In the genomic region with DNA sequence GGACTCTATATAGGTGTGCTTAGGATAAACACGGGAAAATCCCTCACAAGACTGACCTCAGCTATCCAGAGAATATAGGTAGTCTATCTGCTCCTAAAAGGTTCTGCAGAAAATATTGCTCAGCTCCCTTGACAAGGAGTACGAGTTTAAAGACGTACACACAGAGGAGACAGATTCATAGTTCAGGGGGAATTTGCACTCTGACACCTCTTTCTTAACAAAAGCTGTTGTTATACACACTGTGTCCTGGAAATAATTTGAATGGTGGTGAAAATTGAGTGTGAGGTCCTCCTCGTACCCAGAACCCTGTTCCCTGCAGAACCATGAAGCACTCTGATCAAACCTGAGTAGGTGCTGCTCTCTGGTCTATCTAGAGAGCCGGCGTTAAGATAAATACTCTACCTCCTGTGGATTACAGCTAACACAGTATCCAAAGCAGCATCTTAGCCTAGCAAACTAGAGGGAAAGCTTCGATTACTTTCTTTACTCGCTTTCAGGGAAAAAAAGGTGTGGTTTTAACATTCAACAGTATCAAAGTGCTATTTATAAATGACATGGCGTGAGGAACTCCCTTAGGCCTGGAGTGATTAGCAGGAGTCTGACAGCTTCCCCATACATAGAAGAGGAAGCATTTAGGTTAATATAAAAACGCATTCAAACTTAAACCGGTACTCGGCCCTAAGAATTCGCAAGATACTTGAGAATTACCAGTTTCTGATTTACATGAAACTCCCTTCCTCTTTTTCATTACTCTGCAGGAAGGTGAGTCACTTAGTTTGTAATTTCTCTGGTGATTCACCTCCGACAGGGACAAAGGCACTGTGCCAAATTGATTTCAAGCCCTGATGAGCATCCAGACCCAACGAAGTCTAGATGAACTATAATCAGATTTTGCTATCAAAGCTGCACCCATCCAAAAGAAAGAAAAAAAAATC, we compare ENCODE assay signal across 13 mouse cellular contexts. TPM values are rescaled to one million over a fixed set of nuclear protein-coding genes. Genes with fewer than 3 reads are reported as not detected.
DNase-seq lines count a peak whose midpoint lies in the region; ATAC-seq and TF ChIP-seq lines count a peak whose summit lies in the region.
"Had no signal": no experiment of that assay in that cellular context is flagged by ENCODE, and none has a peak within 500 bp of the region (broad histone marks: within the 10 kb centered on the region; RNA-seq: fewer than 3 reads in every experiment).

No protein-coding gene starts in this region.

- no peak overlapping the region for H3K4me3 ChIP-seq in MEL (ENCODE audit: control insufficient read depth in 1 of 2, insufficient read depth in 1 of 2, low read depth in 2 of 2, low read length in 2 of 2)
- H3K4me3 ChIP-seq in forebrain, embryonic 11.5 days (ENCODE audit: low read depth, low read length) = no peak overlapping the region
- no peak overlapping the region for H3K4me3 ChIP-seq in midbrain, embryonic 15.5 days
- H3K4me3 ChIP-seq: embryonic facial prominence, embryonic 10.5 days had no signal

- TF ChIP-seq POLR2A in MEL (IDR thresholded peaks at IDR 0.05; ENCODE audit: control insufficient read depth in 1 of 2, insufficient read depth in 1 of 2, low read depth in 1 of 2, low read length in 2 of 2, poor library complexity in 1 of 2) = no peak

- no peaks in the 10 kb centered on the region for H3K9me3 ChIP-seq in MEL (replicated peaks; ENCODE audit: insufficient read depth, low read length)
- H3K9me3 ChIP-seq in forebrain, embryonic 11.5 days (ENCODE audit: control insufficient read depth, low read length) = no peaks in the 10 kb centered on the region
- H3K9me3 ChIP-seq in midbrain, embryonic 15.5 days = no peaks in the 10 kb centered on the region
- H3K9me3 ChIP-seq: embryonic facial prominence, embryonic 10.5 days had no signal

- H3K9ac ChIP-seq in MEL (ENCODE audit: control insufficient read depth, low read depth, low read length, poor library complexity, severe bottlenecking) = no peak overlapping the region; the same call in 1 of the 2 replicates
- H3K9ac ChIP-seq in forebrain, embryonic 11.5 days (ENCODE audit: low read length) = no peak overlapping the region
- H3K9ac ChIP-seq in midbrain, embryonic 15.5 days = no peak overlapping the region
- H3K9ac ChIP-seq: liver, postnatal 0 days had no signal

- no peak for ATAC-seq in forebrain, embryonic 11.5 days (replicated peaks; ENCODE audit: low FRiP score)
- no peak for ATAC-seq in midbrain, embryonic 15.5 days (replicated peaks)
- ATAC-seq: liver, postnatal 0 days had no signal

- peaks cover 2 to 10% of the 10 kb centered on the region in 2 experiments; a peak in 3 of 4 replicates for H3K4me1 ChIP-seq in MEL (ENCODE audit: control insufficient read depth in 1 of 2, insufficient read depth in 2 of 2, low read length in 2 of 2)
- H3K4me1 ChIP-seq in forebrain, embryonic 11.5 days (replicated peaks; ENCODE audit: control insufficient read depth, insufficient read depth, low read length) = no peaks in the 10 kb centered on the region
- H3K4me1 ChIP-seq in midbrain, embryonic 15.5 days = peaks cover 4% of the 10 kb centered on the region; the same call in 1 of the 2 replicates

- no peak overlapping the region for H3K4me2 ChIP-seq in forebrain, embryonic 11.5 days (ENCODE audit: low read depth, low read length, severe bottlenecking)
- no peak overlapping the region for H3K4me2 ChIP-seq in midbrain, embryonic 15.5 days

- peak; percentile 32 for DNase-seq in lung, postnatal 25 days (ENCODE audit: low spot score)
- DNase-seq in lung, postnatal 14 days = no peak
- peak; percentile 78 for DNase-seq in MEL (ENCODE audit: low read depth, low spot score)
- peak; percentile 42 for DNase-seq in cerebellum, adult 8-10 months
- peak; percentile 61 for DNase-seq in naive thymus-derived CD4-positive, alpha-beta T cell, adult 2 months (ENCODE audit: low read depth)
- no peak for DNase-seq in forebrain, embryonic 11.5 days (ENCODE audit: low spot score)
- DNase-seq: liver, postnatal 0 days had no signal

- peak; percentile 49 to 74; a peak in 3 of 4 replicates for TF ChIP-seq EP300 in MEL (IDR thresholded peaks at IDR 0.05; ENCODE audit: low read depth in 1 of 2, low read length in 2 of 2)

- H3K36me3 ChIP-seq in MEL (ENCODE audit: control insufficient read depth in 1 of 2, insufficient read depth in 2 of 2, low read length in 2 of 2) = peaks cover 0 to 17% of the 10 kb centered on the region in 2 experiments; a peak in 2 of 4 replicates
- no peaks in the 10 kb centered on the region for H3K36me3 ChIP-seq in forebrain, embryonic 11.5 days (ENCODE audit: control insufficient read depth, insufficient read depth, low read length)
- no peaks in the 10 kb centered on the region for H3K36me3 ChIP-seq in midbrain, embryonic 15.5 days (replicated peaks)
- H3K36me3 ChIP-seq: embryonic facial prominence, embryonic 10.5 days had no signal

- no peaks in the 10 kb centered on the region for H3K79me2 ChIP-seq in MEL (ENCODE audit: control insufficient read depth, insufficient read depth, low read length, poor library complexity)

- no peak for TF ChIP-seq CTCF in MEL (IDR thresholded peaks at IDR 0.05 in 2 of 3, conservative IDR thresholded peaks at IDR 0.05 in 1 of 3; ENCODE audit: control insufficient read depth in 1 of 3, insufficient read depth in 1 of 3, low read depth in 2 of 3, low read length in 3 of 3, poor library complexity in 1 of 3, severe bottlenecking in 1 of 3)

- H3K27ac ChIP-seq in MEL (ENCODE audit: control insufficient read depth, low read depth, low read length) = peak overlapping the region; percentile 25
- no peak overlapping the region for H3K27ac ChIP-seq in forebrain, embryonic 11.5 days (ENCODE audit: low read depth, low read length)
- H3K27ac ChIP-seq in midbrain, embryonic 15.5 days = no peak overlapping the region
- H3K27ac ChIP-seq: embryonic facial prominence, embryonic 10.5 days had no signal

- WGBS in forebrain, embryonic 11.5 days = 69% methylated on average over 15 of the region's 15 CpGs
- WGBS in midbrain, embryonic 15.5 days = 52% methylated on average over 15 of the region's 15 CpGs

- H3K27me3 ChIP-seq in MEL (ENCODE audit: control insufficient read depth in 1 of 2, insufficient read depth in 2 of 2, low read length in 2 of 2) = peaks cover 2 to 4% of the 10 kb centered on the region in 2 experiments; a peak in 2 of 4 replicates
- no peaks in the 10 kb centered on the region for H3K27me3 ChIP-seq in forebrain, embryonic 11.5 days (ENCODE audit: control insufficient read depth, insufficient read depth, low read length)
- no peaks in the 10 kb centered on the region for H3K27me3 ChIP-seq in midbrain, embryonic 15.5 days (replicated peaks)

- TF ChIP-seq RAD21 in MEL (IDR thresholded peaks at IDR 0.05; ENCODE audit: low read depth, low read length) = no peak

TF ChIP-seq in MEL, 35 proteins besides CTCF, POLR2A, EP300 and RAD21:
- TF ChIP-seq TBP (IDR thresholded peaks at IDR 0.05; ENCODE audit: low read depth, low read length) (no peak), JUND (IDR thresholded peaks at IDR 0.05; ENCODE audit: low read depth, low read length) (peak; percentile 84; the same call in 1 of the 2 replicates), MAZ (IDR thresholded peaks at IDR 0.05; ENCODE audit: low read depth, low read length) (no peak), USF2 (IDR thresholded peaks at IDR 0.05; ENCODE audit: borderline replicate concordance in 1 of 2, insufficient read depth in 1 of 2, low read depth in 1 of 2, low read length in 2 of 2) (no peak), ZKSCAN1 (IDR thresholded peaks at IDR 0.05; ENCODE audit: low read depth, low read length) (no peak), MAX (IDR thresholded peaks at IDR 0.05; ENCODE audit: low read length) (no peak), MXI1 (IDR thresholded peaks at IDR 0.05; ENCODE audit: low read depth, low read length) (no peak), POLR2AphosphoS2 (IDR thresholded peaks at IDR 0.05; ENCODE audit: low read length) (no peak), UBTF (IDR thresholded peaks at IDR 0.05; ENCODE audit: borderline replicate concordance, insufficient read depth, low read depth, low read length) (no peak), ZNF384 (IDR thresholded peaks at IDR 0.05; ENCODE audit: low read depth, low read length) (no peak; the same call in 1 of the 2 replicates), GATA1 (IDR thresholded peaks at IDR 0.05; ENCODE audit: low read depth, low read length) (peak; percentile 39), TCF12 (IDR thresholded peaks at IDR 0.05; ENCODE audit: low read depth, low read length) (no peak), CHD1 (IDR thresholded peaks at IDR 0.05; ENCODE audit: low read depth, low read length) (no peak), MYC (IDR thresholded peaks at IDR 0.05; ENCODE audit: low read depth, low read length) (0 out of 2 replicates have a peak, but pooled peaks have one; percentile 3), NRF1 (IDR thresholded peaks at IDR 0.05; ENCODE audit: insufficient read depth, low read depth, low read length, poor library complexity, severe bottlenecking) (no peak), ETS1 (IDR thresholded peaks at IDR 0.05; ENCODE audit: low read depth, low read length) (peak; percentile 63; the same call in 1 of the 2 replicates), POLR2AphosphoS5 (IDR thresholded peaks at IDR 0.05; ENCODE audit: borderline replicate concordance, low read depth, low read length) (no peak), MEF2A (IDR thresholded peaks at IDR 0.05; ENCODE audit: extremely low read depth, insufficient replicate concordance, low read depth, low read length, poor library complexity, severe bottlenecking) (no peak), KAT2A (conservative IDR thresholded peaks at IDR 0.05; ENCODE audit: low read depth, low read length) (no peak)

RNA-seq across cellular contexts. Expression of a gene that starts 4.0 kb away (rescaled TPM):
- total RNA-seq in MEL (2012; rRNA removed) = not detected in 2 replicates
- not detected for polyA plus RNA-seq in MEL (2012; ENCODE audit: insufficient read depth in 1 of 2, insufficient read length in 2 of 2, low read depth in 1 of 2, low replicate concordance in 2 of 2, missing spikeins in 1 of 2)
- polyA plus RNA-seq in forebrain, embryonic 11.5 days (2014; fragmentation: Nextera tagmentation; extraction: Ambion mirVana) = not detected in 2 replicates
- polyA plus RNA-seq in midbrain, embryonic 15.5 days (2015; fragmentation: Nextera tagmentation; extraction: Ambion mirVana) = not detected in 2 replicates
- total RNA-seq: hematopoietic stem cell, adult 5-6 weeks; layer of hippocampus, postnatal 25 days had no signal
- polyA plus RNA-seq: embryonic facial prominence, embryonic 10.5 days; liver, postnatal 0 days; neural tube, embryonic 14.5 days; stomach, embryonic 14.5 days had no signal

RNA-seq across cellular contexts. Expression of a gene that starts 11.5 kb away (rescaled TPM):
- total RNA-seq in MEL (2012; rRNA removed) = 0.20 and 0.62 TPM in 2 replicates
- polyA plus RNA-seq in MEL (2012; ENCODE audit: insufficient read depth in 1 of 2, insufficient read length in 2 of 2, low read depth in 1 of 2, low replicate concordance in 2 of 2, missing spikeins in 1 of 2) = 1 to 10 TPM in 1 of 2 experiments, not detected in 1; 5.1 TPM
- polyA plus RNA-seq in forebrain, embryonic 11.5 days (2014; fragmentation: Nextera tagmentation; extraction: Ambion mirVana) = 3.0 and 4.2 TPM in 2 replicates
- 0.41 and 0.46 TPM in 2 replicates for polyA plus RNA-seq in midbrain, embryonic 15.5 days (2015; fragmentation: Nextera tagmentation; extraction: Ambion mirVana)

Comparison
In these comparisons a context has a peak if more than half of its experiments do, and no peak if none do; other contexts are left out.
1. DNase-seq: peak in lung, postnatal 25 days (single experiment), MEL (single experiment), cerebellum, adult 8-10 months (single experiment) and naive thymus-derived CD4-positive, alpha-beta T cell, adult 2 months (single experiment); none in lung, postnatal 14 days (single experiment) and forebrain, embryonic 11.5 days (single experiment).